Mouse (Mus musculus): ENCODE results near the gene Pdia6.

The Pdia6 gene

DNA sequence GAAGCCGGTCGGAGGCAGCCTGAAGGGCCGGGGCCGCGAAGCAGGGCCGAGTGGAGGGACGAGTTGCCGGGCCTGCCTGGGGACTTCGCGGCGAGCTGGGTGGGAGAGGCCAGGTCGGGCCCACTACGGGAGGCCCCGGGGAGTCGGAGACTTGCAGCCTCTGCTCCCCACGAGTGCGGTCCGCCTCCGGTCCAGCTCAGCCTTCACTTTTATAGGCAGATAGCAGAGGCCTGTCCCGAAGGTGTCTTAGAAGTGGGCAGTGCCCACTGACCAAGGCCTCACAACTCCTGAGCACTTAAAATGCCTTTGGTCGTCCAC lies 287 bp downstream of the Pdia6 start:
- DNase-seq, result no peak

DNA sequence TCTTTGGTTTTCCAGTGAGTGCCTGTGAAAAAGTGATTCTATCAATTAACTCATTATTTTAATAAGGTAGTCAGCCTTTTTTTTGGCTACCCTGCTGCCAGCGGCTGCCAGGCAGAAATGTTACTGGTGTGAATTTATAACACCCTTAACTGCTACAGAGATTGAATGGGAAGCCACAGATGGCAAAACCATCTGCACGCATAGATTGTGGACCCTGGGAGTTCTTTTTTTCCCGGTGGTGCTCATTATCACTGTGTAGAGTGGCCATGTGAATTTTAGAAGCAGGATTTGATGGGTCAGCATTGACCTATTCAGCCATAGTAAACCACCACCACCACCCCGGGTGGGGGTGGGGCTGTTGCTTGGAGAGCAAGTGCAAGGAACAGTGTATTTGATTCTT lies 971 bp downstream of the Pdia6 start:
- DNase-seq, result no peak

DNA sequence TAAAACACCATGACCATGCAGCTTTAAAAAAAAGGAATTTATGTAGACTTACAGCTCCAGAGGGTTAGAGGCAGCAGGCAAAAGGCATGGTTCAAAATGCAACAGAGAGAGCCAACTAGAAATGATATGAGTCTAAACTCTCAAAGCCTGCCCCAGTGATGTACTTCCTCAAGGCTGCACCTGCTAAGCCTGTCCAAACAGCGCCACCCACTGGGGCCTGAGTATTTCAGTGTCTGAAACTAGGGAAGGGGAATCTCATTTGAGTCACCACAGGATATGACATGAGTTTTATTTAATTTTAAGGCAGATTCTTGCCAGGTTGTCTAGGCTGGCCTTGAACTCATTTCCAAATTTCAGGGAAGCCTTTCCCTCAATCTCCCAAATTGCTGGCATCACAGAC lies 4.9 kb downstream of the Pdia6 start:
- DNase-seq, result peak in 1 of 2 experiments; percentile 52

DNA sequence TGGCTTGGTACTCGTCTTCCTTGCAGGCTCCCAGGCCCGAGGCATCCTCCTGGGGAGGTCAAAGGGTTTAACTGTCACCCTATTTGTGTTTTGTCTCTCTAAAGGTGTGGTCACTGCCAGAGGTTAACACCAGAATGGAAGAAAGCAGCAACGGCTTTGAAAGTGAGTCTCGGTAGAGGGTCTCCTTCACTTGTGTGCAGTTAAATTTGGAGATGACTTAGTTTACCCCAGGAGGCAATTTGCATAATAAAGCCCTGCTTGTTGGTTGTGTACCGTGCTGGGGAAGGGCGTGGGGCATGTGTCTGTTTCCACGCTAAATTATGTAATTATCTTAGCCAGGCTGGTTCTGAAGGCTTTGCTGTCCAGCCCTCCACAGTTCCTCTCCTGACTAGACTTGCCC lies 7.5 kb downstream of the Pdia6 start:
- DNase-seq, result no peak

DNA sequence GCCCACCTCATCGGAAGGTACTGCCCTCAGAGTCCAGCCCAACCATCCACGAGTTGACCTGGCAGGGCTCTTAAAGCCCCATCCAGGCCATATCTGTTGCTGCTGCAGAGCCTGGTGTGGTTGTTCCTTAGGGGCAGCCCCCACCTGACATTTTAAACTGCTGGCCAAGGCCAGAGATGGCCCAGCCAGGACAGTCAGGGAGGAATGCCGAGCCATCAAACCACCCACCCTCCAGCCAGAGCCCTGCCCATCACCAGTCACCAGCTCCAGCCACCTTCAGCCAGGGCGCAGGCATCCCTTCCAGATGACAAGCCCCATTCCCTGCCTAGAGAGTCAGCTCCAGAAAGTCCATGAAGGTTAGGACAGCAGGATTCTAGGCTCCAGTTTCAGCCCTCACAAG lies 22.2 kb downstream of the Pdia6 start:
- DNase-seq, result no peak

DNA sequence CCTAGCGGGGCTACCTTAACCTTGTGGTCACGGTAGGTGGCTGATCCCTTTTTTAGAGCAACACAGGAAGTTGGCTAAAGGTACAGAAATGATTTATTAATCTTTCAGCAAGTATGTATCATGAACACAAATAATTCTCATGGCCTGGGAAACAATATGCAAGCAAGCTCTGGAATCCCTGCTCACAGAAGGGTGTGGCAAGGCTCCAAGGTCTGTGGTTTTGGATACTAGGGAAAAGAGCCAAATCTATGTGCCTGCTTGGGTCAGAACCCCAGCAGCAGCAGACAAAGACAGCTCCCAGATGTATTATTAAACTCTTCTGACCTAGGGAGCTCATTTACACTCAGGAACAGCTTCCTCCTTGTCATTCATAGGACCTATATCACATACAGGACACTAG lies 22.7 kb downstream of the Pdia6 start:
- no peak for DNase-seq

DNA sequence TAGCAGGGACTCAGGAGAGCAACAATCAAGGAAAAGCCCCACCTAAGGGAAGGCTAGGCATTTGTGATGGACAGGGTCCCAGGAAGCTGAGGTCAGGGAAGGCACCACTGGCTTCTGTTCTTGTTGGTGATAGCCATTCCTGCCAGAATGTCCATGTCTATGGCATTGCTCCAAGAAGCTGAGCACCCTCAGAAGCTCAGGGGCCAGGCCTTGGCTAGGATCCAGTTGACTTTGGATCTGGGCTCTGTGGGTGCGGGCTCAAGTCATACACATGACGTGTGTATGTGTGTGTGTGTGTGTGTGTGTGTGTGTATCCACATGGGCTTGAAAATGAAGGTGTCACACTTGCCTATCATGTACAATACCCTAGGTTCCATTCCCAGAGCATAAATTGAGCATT lies 23.6 kb downstream of the Pdia6 start:
- DNase-seq, result peak; percentile 68 to 71

DNA sequence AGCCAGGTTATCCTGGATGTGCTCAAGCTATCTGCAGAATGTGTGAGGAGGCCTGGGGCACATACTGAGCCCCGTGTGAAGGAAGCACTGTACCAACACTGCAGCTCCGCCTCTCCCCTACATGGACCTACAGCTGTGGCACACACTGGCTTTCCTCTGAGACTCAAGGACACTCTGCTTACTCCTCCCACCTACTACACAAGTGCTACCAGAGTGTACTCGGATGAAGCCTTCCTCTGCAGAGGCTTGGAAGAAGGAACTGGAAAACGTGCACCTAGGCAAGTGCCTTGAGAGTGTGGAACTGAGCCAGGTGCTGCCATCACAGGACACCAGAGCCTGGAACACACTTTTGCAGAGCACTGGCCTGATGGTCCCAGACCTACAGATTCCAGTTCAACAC lies 24.2 kb downstream of the Pdia6 start:
- DNase-seq, result peak; percentile 61 to 78

DNA sequence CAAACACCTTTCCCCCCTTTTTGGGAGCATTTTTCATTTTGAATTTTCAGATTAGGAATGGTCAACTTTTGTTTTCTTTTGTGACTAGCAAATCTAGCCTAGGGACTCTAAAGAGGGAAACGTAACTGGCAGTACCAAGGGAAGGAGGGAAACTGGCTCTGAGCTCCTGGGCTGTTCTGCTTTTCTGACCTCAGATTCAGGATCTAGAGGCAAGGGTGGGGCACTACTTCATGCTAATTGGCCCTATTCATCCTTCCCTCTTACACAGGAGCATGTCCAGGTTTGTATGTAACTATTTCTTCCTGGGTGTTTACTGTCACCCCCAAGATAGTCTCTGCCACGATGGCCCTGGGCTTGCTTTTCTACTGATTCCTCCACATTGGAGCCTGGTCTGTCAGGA lies 30.6 kb downstream of the Pdia6 start:
- DNase-seq, result no peak

DNA sequence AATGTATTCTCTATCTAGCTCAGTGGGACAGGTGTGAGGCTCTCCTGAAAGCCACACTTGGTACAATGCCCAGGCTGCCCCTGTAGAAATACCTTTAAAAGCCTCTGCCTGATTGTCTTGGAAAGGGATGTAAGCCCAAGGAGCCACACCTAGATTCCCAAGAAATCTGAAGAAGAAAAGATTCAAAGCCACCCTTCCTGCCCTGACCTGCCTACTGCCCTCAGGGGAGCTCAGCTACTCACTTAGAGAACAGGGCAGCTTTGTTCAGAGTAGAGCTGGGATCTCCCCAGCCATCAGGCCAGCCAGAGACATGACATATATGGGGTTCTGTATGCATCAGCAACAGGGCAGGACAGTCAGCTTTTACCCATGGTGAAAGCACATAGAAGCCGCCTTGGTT lies 33.6 kb downstream of the Pdia6 start:
- no peak for DNase-seq

DNA sequence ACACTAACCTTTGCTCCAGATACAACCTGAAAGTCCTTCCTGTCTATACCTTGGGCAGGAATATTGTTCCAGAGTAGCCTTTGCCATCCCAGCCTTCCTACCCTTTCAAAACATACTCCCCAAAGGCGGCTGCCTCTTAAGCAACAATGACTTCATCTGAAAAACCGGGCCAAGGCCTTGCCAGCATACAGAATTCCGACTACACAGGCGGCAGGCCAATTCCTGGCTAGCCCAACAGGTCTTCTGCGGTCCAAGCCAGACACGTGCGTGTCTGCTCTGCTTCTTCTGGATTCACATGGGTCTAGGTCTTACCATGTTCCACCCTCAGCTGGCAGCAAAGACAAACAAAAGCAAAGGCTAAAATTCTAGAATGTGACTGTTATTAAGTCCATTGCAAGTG lies 39.1 kb downstream of the Pdia6 start:
- peak in 1 of 2 experiments; percentile 32 for DNase-seq

DNA sequence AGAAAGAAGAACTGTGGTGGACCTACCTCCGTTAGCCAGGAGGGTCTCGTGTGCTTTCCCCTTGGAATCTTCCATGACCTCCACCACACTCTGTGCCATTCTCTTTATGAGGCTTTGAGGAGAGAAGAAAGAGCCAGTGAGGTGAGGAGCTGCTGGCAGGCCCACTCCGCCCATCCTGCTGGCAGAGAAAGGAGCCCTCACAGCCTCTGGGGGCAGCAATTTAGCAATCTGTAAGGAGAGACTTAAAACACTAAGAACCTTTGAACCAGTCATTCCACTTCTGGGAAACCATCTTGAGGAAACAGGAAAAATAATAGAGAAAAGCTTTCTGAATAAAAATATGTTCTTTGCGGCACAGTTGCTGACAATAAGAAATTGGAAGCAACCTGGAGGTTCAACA lies 41.9 kb downstream of the Pdia6 start:
- peak in 1 of 2 experiments; percentile 56 for DNase-seq

DNA sequence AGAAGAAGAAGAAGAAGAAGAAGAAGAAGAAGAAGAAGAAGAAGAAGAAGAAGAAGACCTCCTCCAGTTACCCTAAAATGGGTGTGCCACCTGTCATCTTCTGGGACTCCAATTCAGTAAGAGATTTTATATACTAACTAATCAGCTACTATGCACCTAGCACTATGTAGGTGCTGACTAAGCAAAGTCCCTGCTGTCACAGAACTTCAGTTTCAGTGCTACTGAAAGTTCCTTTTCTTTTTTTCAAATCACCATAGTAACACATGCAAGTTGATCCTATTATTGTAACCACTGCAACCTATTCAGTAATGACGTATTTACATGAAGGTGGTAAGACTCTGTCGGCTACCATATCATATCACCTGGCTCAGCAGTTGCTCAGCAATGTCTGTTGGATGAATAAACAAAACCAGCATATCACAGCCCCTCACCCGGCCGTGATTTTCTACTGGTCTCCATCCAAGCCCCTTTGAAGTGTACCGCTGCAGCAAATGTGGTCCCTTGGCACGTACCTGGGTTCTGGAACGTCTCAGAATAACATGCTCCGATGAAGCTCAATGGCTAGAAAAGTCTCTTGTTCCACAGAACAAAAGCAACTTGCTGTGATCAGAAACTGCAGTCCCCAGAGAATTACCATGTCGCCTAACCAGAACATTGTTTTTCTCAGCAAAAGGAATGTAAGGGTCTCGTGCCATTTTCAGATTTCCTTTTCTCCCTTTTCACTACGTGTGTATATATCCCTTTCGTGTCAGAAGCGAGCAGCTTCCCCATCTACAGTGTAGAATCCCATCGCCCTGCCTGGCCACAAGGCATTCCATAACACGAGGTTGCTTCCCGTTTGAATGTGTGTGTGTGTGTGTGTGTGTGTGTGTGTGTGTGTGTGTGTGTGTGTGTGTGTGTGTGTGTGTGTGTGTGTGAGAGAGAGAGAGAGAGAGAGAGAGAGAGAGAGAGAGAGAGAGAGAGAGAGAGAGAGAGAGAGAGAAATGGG lies 44.8 kb downstream of the Pdia6 start:
- DNase-seq, result no peak

DNA sequence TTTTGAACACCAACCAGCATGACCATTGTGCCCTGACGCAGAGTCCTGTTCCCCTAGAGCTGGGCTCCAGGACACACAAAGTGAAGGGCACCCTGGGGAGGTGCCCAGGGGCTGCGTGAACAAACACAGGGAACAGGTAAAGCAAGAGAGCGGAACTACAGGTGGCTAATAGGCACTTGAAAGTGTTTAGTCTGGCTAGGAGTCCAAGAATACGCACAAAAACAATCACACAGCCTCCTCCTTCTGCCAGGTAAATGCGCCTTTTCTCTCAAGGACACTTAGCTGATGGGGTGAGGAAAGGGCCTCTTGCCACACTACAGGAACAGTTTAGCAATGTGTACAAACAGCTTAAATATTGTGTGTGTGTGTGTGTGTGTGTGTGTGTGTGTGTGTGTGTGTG lies 49.8 kb downstream of the Pdia6 start:
- DNase-seq, result peak; percentile 61 to 84

DNA sequence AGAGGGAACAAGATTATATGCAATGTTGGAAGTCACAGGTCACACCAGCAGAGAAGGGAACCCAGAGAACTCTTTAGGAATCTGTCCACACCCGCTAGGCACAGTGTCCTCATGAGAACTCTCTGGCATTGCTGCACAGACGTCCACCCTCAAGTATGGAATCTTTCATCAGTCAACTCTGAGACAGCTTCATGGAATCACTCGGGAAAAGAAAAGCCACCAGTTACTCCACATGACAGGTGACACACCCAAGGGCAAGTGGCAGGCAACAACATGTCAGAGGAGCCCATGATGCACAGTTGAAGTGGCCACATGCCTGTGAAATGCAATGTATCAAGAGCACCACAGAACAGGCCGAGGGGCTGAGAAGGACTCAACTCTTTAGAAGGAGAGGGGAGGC lies 51.6 kb downstream of the Pdia6 start:
- peak; percentile 17 to 46 for DNase-seq

DNA sequence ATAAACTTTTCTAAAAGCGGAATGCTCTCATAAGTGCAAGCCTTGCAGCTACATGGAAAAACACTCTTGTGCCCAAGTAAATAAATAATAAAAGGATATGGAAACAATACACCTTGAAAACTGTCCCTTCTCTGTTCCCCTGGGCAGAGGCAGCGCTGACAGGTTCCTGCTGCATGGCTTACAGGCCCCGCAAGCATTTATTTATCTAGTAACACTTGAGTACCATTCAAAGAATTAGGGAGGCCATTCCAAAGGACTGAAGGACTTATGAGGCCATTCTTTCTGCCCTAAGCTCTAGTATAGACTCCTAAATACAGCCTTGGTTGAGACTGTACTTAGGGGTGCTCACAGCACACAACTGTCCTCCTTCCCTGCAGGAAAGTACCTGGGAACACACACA lies 52.1 kb downstream of the Pdia6 start:
- peak in 1 of 2 experiments; percentile 55 for DNase-seq

DNA sequence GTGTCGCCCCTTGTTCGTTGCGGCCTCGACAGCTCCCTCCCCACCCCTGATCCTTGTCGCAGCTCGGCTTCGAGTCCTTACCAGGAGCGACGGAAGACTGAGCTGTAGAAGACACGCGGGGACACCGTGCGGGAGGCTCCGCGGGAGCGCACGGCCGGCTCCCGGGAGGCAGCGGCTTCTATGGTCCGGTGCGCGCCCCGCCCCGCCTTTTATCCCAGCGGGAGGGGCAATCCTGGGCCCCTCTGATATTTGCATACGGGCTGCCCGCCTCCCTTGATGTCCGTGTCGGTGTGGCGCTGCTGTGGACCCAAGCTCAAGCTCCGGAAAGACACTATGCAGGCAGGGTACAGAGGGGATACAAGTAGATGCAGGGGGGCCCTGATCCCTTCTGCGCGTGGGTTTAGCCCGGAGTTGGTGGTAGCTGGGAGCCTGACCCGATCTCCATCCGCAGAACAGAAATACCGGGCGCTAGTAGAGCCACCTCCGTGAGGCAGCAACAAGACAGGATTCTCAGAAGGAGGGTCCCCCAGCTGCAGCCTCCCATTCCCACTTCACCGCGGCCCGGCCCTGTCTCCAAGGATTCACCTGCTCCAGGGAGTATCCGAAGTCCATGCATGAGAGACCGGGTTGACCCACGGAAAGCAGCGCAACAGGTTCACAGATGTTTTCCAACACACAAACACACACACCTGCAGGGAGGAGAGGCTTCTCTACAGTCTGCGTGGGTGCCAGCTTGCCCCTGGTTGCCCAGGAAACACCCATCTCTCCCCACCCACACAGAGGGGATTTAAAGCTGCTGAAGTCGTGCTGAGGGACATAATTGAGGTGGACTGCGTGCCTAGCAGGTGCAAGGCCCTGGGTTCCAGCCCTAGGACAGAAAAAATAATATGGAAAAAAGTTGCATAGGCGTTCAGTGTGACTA lies 58.5 kb downstream of the Pdia6 start:
- DNase-seq, result peak; percentile 70 to 79

DNA sequence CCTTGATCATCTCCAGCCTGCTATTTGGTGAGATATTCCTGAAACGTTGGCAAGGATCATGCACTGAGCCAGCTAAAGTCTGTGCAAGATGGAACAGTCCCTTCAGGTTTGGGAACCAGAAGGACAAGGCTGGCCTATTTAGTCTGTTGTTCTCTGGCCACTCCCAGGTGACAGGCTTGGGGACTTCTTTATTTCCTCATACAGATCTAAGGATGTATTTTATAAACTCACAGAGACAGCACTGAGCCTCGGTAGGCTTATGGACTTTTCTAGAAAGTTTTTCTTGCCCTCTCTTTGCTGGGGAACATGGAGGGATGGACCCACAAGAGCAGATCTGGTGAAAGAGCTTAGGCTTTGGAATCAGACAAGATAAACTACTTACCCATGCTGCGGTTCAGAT lies 62.9 kb downstream of the Pdia6 start, which contains the start of gene Atp6v1c2:
Gene Atp6v1c2 (minus strand): TSS at position 101 of the 400 bp plus-strand sequence.
- no peak for DNase-seq

DNA sequence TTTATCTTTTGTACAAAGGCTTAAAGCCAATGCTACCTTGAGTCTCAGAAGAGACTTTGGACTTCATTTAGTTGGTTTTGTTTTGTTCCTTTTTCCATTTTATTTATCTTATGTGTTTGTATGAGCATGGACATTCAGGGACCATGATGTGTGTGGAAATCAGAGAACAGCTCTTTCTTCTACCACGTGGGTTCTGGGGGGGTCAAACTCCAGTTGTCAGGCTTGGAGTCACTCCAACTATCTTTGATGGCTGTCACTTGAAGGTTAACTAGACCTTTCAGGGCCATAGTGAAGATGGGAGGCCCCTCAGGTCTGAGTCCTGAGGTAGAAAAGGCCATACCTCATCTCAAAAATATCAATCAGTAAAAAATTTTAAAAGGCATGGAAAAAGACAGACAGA lies 67.1 kb downstream of the Pdia6 start:
- DNase-seq, result no peak
